Mouse (Mus musculus) midbrain, postnatal 0 days (tissue): ENCODE data around the gene Fam192a. TPM values are rescaled to one million over a fixed set of nuclear protein-coding genes. Genes with fewer than 3 reads are reported as not detected.

Experiments
- ATAC-seq: fragments of 200-750 bp; cut with Nextera tagmentation; 2 replicates; pipeline ENCODE4 v1.8.0; 2017; ENCODE audit warnings: moderate number of reproducible peaks, mild to moderate bottlenecking, moderate TSS enrichment, moderate library complexity; ENCODE audit not compliant: low FRiP score
- DNase-seq: peaks from one replicate; pipeline ENCODE4 v3.0.0-alpha.2; 2015; ENCODE audit warnings: low spot score
- H3K27ac ChIP-seq: fragments of 300-500 bp; sonication (generic); 2 replicates; pipeline ENCODE4 v1.5.1; 2014; ENCODE audit warnings: low read depth, mild to moderate bottlenecking, low read length, mixed read lengths
- H3K27me3 ChIP-seq: fragments of 300-500 bp; sonication (generic); 2 replicates; pipeline ENCODE4 v1.6.1; 2014; ENCODE audit warnings: low read length, control low read depth, mixed read lengths; ENCODE audit not compliant: insufficient read depth
- H3K36me3 ChIP-seq: fragments of 300-500 bp; sonication (generic); 2 replicates; pipeline ENCODE4 v1.6.1; 2014; ENCODE audit warnings: low read length, control low read depth, mixed read lengths; ENCODE audit not compliant: insufficient read depth
- H3K4me1 ChIP-seq: fragments of 300-500 bp; sonication (generic); 2 replicates; pipeline ENCODE4 v1.6.1; 2014; ENCODE audit warnings: mild to moderate bottlenecking, control low read depth, antibody characterized with exemption, low read length, mixed read lengths; ENCODE audit not compliant: insufficient read depth
- H3K4me2 ChIP-seq: fragments of 300-500 bp; sonication (generic); 2 replicates; pipeline ENCODE4 v1.6.1; 2014; ENCODE audit warnings: low read depth, mild to moderate bottlenecking, low read length, mixed read lengths; ENCODE audit not compliant: poor library complexity, severe bottlenecking
- H3K4me3 ChIP-seq: fragments of 300-500 bp; sonication (generic); 2 replicates; pipeline ENCODE4 v1.5.1; 2014; ENCODE audit warnings: low read depth, mild to moderate bottlenecking, low read length, moderate library complexity
- H3K9ac ChIP-seq: fragments of 300-500 bp; sonication (generic); replicated peaks from 2 replicates; pipeline ENCODE4 v1.6.1; 2014; ENCODE audit warnings: mild to moderate bottlenecking, low read length, moderate library complexity, mixed read lengths; ENCODE audit not compliant: poor library complexity, severe bottlenecking
- H3K9me3 ChIP-seq: fragments of 300-500 bp; sonication (generic); 2 replicates; pipeline ENCODE4 v1.6.1; 2016; ENCODE audit warnings: low read length, control low read depth
- CTCF ChIP-seq: IDR thresholded peaks from 2 replicates; pipeline ENCODE4 v1.5.1; 2016; ENCODE audit warnings: antibody characterized with exemption, mild to moderate bottlenecking
- WGBS: fragments of 180-500 bp; shearing (Covaris S2); extraction: QIAGEN DNeasy Blood & Tissue Kit; methylation state at CpG from one replicate; pipeline ENCODE4 v1.1.7; 2014; 5-methylcytosine and 5-hydroxymethylcytosine counted together
- polyA plus RNA-seq: library from polyadenylated mRNA; unstranded; fragments of >200 nt; fragmentation: Nextera tagmentation; extraction: Ambion mirVana; gene quantifications from 2 replicates; pipeline ENCODE4 v1.2.1, GENCODE M21; 2015
- total RNA-seq: library from RNA; depleted of rRNA; stranded (reverse); fragments of >200 nt; gene quantifications from 2 replicates; pipeline ENCODE4 v1.2.3, GENCODE M21; 2014

The Fam192a gene
- total and polyA plus RNA-seq, 2 experiments from 2014 or later: 36.3 to 62.2 TPM

DNA sequence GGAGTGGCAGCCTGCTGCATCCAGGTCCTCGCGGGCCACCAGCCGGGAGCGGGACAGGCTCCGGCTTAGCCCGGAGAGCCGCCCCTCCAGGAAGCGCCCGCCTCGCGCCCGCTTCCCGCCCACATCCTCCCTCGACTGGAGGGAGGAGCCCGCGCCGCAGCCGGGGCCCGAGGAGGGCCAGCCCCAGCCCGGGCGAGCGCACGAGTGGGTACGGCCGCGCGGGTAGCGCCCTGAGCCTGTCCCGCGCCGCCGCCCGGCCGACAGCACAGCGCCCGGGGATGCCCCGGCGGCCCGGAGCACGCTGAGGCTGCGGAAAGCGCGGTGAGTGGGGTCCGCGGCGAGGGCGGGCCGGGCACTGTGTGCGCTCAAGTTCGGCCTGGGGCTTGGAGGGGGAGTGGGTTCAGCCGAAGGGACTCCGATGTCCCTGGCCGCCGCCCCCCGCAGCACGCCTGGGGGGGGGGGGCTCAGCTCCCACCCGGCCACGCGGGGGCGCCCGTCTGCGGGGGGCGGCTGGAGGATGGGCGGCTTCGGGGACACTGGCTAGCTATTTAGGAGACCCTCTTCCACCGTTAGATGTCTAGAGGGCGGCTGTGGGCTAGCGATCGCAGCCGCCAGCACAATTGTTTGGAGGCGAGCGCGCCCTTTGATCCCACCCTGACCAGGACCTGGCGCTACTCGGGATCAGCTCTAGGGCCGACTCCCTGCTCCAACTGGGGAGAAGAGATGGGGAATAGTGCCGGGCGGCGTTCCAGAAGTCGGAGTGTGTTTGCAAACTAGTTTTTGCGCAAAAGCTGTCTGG lies 68.7 kb downstream of the Fam192a start, which contains the start of gene Cpne2:
Gene Cpne2, plus strand, starts transcription at position 118 of the 799 bp plus-strand sequence.
- WGBS: 3% methylated on average over 50 of the region's 81 CpGs
- H3K9ac ChIP-seq: peak within 1 kb of the TSS; percentile 79
- H3K4me2 ChIP-seq: peak within 1 kb of the TSS; percentile 98
- H3K9me3 ChIP-seq: no peaks in the 10 kb centered on the region
- no peaks in the 10 kb centered on the region for H3K36me3 ChIP-seq
- peak; percentile 37 for DNase-seq
- peak; percentile 55 for TF ChIP-seq CTCF
- ATAC-seq: peak; percentile 67
- H3K27me3 ChIP-seq: 0 out of 2 replicates have a peak, but pooled peaks cover 7% of the 10 kb centered on the region
- H3K27ac ChIP-seq: peak within 1 kb of the TSS; percentile 63
- H3K4me1 ChIP-seq: no peaks in the 10 kb centered on the region; the same call in 1 of the 2 replicates
- H3K4me3 ChIP-seq: peak within 1 kb of the TSS; percentile 68

DNA sequence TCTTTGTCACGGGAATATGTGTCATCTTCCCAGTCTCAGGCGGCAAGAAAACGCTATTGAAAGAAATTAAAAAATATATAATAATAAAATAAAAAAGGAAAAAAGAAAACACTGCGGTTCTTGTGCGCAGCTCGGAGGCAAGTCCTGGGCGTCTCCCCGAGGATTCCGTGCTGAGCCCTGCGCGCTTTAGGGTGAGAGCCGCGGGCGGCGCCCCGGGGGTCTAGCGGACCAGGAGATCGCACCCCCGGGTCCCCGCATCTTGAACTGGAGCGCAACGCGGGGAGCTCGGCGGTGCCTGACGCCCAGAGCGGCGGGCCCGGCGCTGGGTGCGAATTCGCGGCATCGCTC lies 69.3 kb downstream of the Fam192a start:
- under 1% methylated on average over 32 of the region's 34 CpGs for WGBS
- 0 out of 2 replicates have a peak, but pooled peaks cover 7% of the 10 kb centered on the region for H3K27me3 ChIP-seq
- H3K4me3 ChIP-seq: peak overlapping the region; percentile 68
- no peaks in the 10 kb centered on the region for H3K9me3 ChIP-seq
- peak overlapping the region; percentile 63 for H3K27ac ChIP-seq
- no peak for TF ChIP-seq CTCF
- ATAC-seq (no peak), DNase-seq (no peak)
- peak overlapping the region; percentile 79 for H3K9ac ChIP-seq
- no peaks in the 10 kb centered on the region for H3K36me3 ChIP-seq
- no peaks in the 10 kb centered on the region; the same call in 1 of the 2 replicates for H3K4me1 ChIP-seq
- peak overlapping the region; percentile 98 for H3K4me2 ChIP-seq

DNA sequence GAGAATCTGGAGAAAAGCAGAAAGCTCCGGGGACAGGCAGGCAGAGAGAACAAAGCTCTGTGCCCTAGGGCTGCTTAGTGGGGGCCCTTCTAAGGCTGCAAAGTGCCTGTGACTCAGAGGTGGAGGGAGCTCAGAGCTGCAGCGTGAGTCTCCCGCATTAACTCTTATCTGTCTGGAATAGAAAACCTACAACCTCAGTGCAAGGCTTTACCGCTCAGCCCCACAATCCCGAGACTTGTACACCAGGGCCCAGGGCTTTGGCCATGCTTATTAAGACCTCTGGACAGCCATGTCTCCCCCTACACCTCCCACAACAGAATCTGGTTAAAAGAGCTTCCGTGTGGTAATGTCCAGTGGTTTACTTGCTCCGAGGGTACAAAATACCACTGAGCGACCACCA lies 69.8 kb downstream of the Fam192a start:
- 0 out of 2 replicates have a peak, but pooled peaks cover 7% of the 10 kb centered on the region for H3K27me3 ChIP-seq
- DNase-seq (peak; percentile 31), ATAC-seq (no peak)
- WGBS: 2% methylated on average over 8 of the region's 8 CpGs
- H3K4me3 ChIP-seq: peak overlapping the region; percentile 68
- H3K4me2 ChIP-seq: peak overlapping the region; percentile 98
- 0 out of 2 replicates have a peak overlapping the region, but pooled peaks have one; percentile 32 for H3K27ac ChIP-seq
- no peak for TF ChIP-seq CTCF
- no peaks in the 10 kb centered on the region for H3K36me3 ChIP-seq
- peak overlapping the region; percentile 79 for H3K9ac ChIP-seq
- H3K4me1 ChIP-seq: no peaks in the 10 kb centered on the region; the same call in 1 of the 2 replicates
- no peaks in the 10 kb centered on the region for H3K9me3 ChIP-seq

DNA sequence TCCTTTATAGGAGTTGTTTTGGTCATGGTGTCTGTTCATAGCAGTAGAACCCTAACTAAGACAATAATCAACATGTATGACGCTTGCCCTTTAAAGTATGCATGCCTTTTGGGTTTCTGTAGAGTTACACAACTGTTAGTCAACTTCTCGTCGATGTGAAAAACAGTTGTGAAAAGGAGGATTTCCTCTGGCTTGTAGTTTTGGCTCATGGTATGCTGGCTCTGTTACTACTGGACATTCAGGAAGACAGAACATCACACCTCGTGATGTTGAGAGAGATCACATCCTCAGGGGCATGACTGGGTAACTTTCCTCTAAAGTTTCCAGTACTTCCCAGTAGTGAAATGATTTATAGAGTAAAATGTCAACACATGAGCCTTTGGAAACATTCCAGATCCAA lies 71.2 kb downstream of the Fam192a start:
- H3K36me3 ChIP-seq: no peaks in the 10 kb centered on the region
- 0 out of 2 replicates have a peak, but pooled peaks cover 7% of the 10 kb centered on the region for H3K27me3 ChIP-seq
- WGBS: 93% methylated on average over 4 of the region's 4 CpGs
- no peak overlapping the region for H3K27ac ChIP-seq
- TF ChIP-seq CTCF: no peak
- H3K4me2 ChIP-seq: no peak overlapping the region
- ATAC-seq (no peak), DNase-seq (no peak)
- no peaks in the 10 kb centered on the region for H3K9me3 ChIP-seq
- H3K4me1 ChIP-seq: no peaks in the 10 kb centered on the region; the same call in 1 of the 2 replicates
- H3K9ac ChIP-seq: no peak overlapping the region
- H3K4me3 ChIP-seq: no peak overlapping the region

DNA sequence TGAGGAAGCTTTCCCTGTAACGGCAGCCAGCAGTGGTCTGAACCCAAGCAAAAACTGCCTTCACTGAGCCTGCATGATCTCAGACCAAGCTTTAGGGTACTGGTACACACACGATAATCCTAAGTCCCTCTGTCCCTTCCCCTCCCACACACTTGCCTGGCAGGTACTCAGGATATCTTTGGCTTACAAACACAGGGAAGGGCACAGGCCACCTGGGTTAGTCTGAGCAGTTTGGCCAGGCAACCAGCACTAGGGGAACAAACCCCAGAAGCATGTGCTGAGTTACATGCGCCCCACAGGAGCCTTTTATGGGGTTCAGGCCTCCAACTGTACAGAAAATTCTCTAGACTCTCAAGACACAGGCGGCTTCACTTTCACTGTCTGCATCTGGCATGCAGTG lies 71.9 kb downstream of the Fam192a start:
- Histone ChIP-seq H3K27ac (no peak overlapping the region), H3K4me3 (no peak overlapping the region), H3K9ac (no peak overlapping the region), H3K36me3 (no peaks in the 10 kb centered on the region), H3K9me3 (no peaks in the 10 kb centered on the region), H3K27me3 (0 out of 2 replicates have a peak, but pooled peaks cover 7% of the 10 kb centered on the region), H3K4me1 (no peaks in the 10 kb centered on the region; the same call in 1 of the 2 replicates), H3K4me2 (no peak overlapping the region)
- 71% methylated on average over 4 of the region's 4 CpGs for WGBS
- no peak for ATAC-seq
- no peak for DNase-seq
- no peak for TF ChIP-seq CTCF

DNA sequence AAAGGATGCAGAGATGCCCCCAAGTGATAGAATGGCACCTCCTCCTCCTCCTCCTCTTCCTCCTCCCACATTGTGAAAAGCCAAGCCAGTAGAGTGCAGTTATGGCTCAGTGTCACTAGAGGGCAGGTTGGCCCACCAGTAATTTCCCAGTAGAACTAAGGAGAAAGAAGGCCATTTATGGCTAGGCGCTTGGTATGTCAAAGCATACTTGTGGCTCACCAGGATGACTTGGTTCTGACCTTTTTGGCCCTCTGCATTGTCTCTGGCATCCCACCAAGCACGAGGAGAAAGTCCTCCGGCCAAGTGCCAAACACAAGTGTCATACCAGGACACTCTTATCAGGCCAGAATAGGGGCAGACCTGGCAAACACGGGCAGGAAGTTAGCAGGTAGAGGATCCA lies 73.6 kb downstream of the Fam192a start:
- ATAC-seq (no peak), DNase-seq (peak; percentile 67)
- Histone ChIP-seq H3K9me3 (no peaks in the 10 kb centered on the region), H3K9ac (no peak overlapping the region), H3K4me3 (no peak overlapping the region), H3K4me1 (no peaks in the 10 kb centered on the region), H3K4me2 (no peak overlapping the region), H3K36me3 (no peaks in the 10 kb centered on the region), H3K27me3 (no peaks in the 10 kb centered on the region), H3K27ac (no peak overlapping the region)
- WGBS: 40% methylated on average over 4 of the region's 4 CpGs
- TF ChIP-seq CTCF: peak; percentile 92
